Mouse (Mus musculus) activated CD4-positive, CD25-positive, alpha-beta regulatory T cell, adult 4 months (primary cell): ENCODE measurements around the gene Dab2. TPM values are rescaled to one million over a fixed set of nuclear protein-coding genes. Genes with fewer than 3 reads are reported as not detected.

Experiments used
- ATAC-seq: one replicate; pipeline ENCODE4 v1.8.0; 2017
- polyA plus RNA-seq, 2 experiments: library from polyadenylated mRNA; unstranded; fragments of 100-300 nt; shearing (Covaris generic); gene quantifications; one replicate each; pipeline ENCODE4 v1.2.1; 2017

Dab2 gene
- polyA plus RNA-seq, 2 experiments from 2014 or later: 0.12 TPM; not detected in 1

GRCm38 (mm10) chr15:6398211-6398610 is 98.6 kb downstream of the Dab2 start:
- no peak for ATAC-seq

GRCm38 (mm10) chr15:6398881-6399280 is 99.3 kb downstream of the Dab2 start:
- ATAC-seq: no peak

GRCm38 (mm10) chr15:6400115-6400514 is 100.5 kb downstream of the Dab2 start:
- no peak for ATAC-seq

GRCm38 (mm10) chr15:6402433-6402832 is 102.8 kb downstream of the Dab2 start:
- ATAC-seq: no peak

GRCm38 (mm10) chr15:6404172-6404571 is 104.6 kb downstream of the Dab2 start:
- no peak for ATAC-seq

GRCm38 (mm10) chr15:6406771-6407170 is 107.2 kb downstream of the Dab2 start:
- ATAC-seq: no peak

- no peak for ATAC-seq
Observed at GRCm38 (mm10) chr15:6409031-6409430, 109.4 kb downstream of the Dab2 start.

- ATAC-seq: no peak
Observed at GRCm38 (mm10) chr15:6410161-6410560, 110.6 kb downstream of the Dab2 start.

- no peak for ATAC-seq
Observed at GRCm38 (mm10) chr15:6411334-6411733, 111.7 kb downstream of the Dab2 start.

GRCm38 (mm10) chr15:6415317-6415716 is 115.7 kb downstream of the Dab2 start:
- ATAC-seq: no peak

GRCm38 (mm10) chr15:6431777-6432176 is 132.2 kb downstream of the Dab2 start:
- ATAC-seq: no peak

- no peak for ATAC-seq
Observed at GRCm38 (mm10) chr15:6432411-6432810, 132.8 kb downstream of the Dab2 start.

- ATAC-seq: no peak
Observed at GRCm38 (mm10) chr15:6435281-6435680, 135.7 kb downstream of the Dab2 start.

- ATAC-seq: no peak
Observed at GRCm38 (mm10) chr15:6435773-6436172, 136.2 kb downstream of the Dab2 start.

- ATAC-seq: no peak
Observed at GRCm38 (mm10) chr15:6438685-6439084, 139.1 kb downstream of the Dab2 start.

GRCm38 (mm10) chr15:6444452-6444851 is 144.9 kb downstream of the Dab2 start:
- ATAC-seq: no peak

- no peak for ATAC-seq
Observed at GRCm38 (mm10) chr15:6445135-6445534, 145.5 kb downstream of the Dab2 start, which contains the start of gene C9. TSS of gene C9 (plus strand) at chr15:6445327.

- ATAC-seq: no peak
Observed at GRCm38 (mm10) chr15:6446181-6446580, 146.6 kb downstream of the Dab2 start.

GRCm38 (mm10) chr15:6448892-6449291 is 149.3 kb downstream of the Dab2 start:
- no peak for ATAC-seq

- ATAC-seq: no peak
Observed at GRCm38 (mm10) chr15:6454461-6454860, 154.9 kb downstream of the Dab2 start.

GRCm38 (mm10) chr15:6461381-6461780 is 161.8 kb downstream of the Dab2 start:
- no peak for ATAC-seq

GRCm38 (mm10) chr15:6463361-6463923 is 163.9 kb downstream of the Dab2 start:
- ATAC-seq: no peak

- no peak for ATAC-seq
Observed at GRCm38 (mm10) chr15:6466995-6467394, 167.4 kb downstream of the Dab2 start.

- no peak for ATAC-seq
Observed at GRCm38 (mm10) chr15:6468845-6469244, 169.3 kb downstream of the Dab2 start.

- no peak for ATAC-seq
Observed at GRCm38 (mm10) chr15:6469384-6469783, 169.8 kb downstream of the Dab2 start.
